Mouse (Mus musculus): ENCODE results near the gene Plscr2. TPM values are rescaled to one million over a fixed set of nuclear protein-coding genes. Genes with fewer than 3 reads are reported as not detected.

Gene Plscr2
- total and polyA plus RNA-seq, 3 experiments = 0.11 to 0.19 TPM; not detected in 1

DNA sequence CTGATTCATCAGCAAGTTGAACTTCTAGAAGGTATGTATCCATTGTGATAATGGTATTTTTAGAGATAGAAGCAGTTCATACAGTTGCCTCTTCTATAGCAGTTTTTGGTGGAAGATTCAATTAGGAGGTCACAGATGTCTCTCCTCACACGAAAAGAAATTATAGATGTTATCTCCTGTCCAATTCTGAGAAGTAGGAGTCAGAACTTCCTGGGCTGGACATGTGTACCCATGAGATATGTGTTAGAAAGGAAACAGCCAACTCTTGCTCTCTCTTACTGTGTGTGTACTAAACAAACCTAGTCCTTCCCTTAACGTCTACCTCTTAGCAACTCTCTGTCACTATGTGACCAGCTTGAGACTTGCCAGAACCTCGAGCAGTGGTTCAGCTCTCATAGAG, 14.3 kb downstream of the Plscr2 start:
- peak overlapping the region; percentile 33 for H3K27ac ChIP-seq (ENCODE audit: control insufficient read depth, low read depth, low read length)
- no peaks in the 10 kb centered on the region for H3K9me3 ChIP-seq (replicated peaks; ENCODE audit: insufficient read depth, low read length)
- no peak overlapping the region for H3K9ac ChIP-seq (ENCODE audit: control insufficient read depth, low read depth, low read length, poor library complexity, severe bottlenecking)
- no peaks in the 10 kb centered on the region for H3K27me3 ChIP-seq (ENCODE audit: control insufficient read depth in 1 of 2, insufficient read depth in 2 of 2, low read length in 2 of 2)
- peak; percentile 85 for DNase-seq (ENCODE audit: low read depth, low spot score)
- H3K4me3 ChIP-seq (ENCODE audit: control insufficient read depth in 1 of 2, insufficient read depth in 1 of 2, low read depth in 2 of 2, low read length in 2 of 2) = no peak overlapping the region
- peaks cover 0 to 33% of the 10 kb centered on the region in 2 experiments; a peak in 2 of 4 replicates for H3K36me3 ChIP-seq (ENCODE audit: control insufficient read depth in 1 of 2, insufficient read depth in 2 of 2, low read length in 2 of 2)
- H3K79me2 ChIP-seq (ENCODE audit: control insufficient read depth, insufficient read depth, low read length, poor library complexity) = no peaks in the 10 kb centered on the region
- H3K4me1 ChIP-seq (ENCODE audit: control insufficient read depth in 1 of 2, insufficient read depth in 2 of 2, low read length in 2 of 2) = peaks cover 27 to 31% of the 10 kb centered on the region in 2 experiments
- TF ChIP-seq GATA1 (IDR thresholded peaks at IDR 0.05; ENCODE audit: low read depth, low read length) (peak; percentile 94), TBP (IDR thresholded peaks at IDR 0.05; ENCODE audit: low read depth, low read length) (no peak), ETS1 (IDR thresholded peaks at IDR 0.05; ENCODE audit: low read depth, low read length) (peak; percentile 88), CHD2 (IDR thresholded peaks at IDR 0.05; ENCODE audit: low read length) (no peak), MEF2A (IDR thresholded peaks at IDR 0.05; ENCODE audit: extremely low read depth, insufficient replicate concordance, low read depth, low read length, poor library complexity, severe bottlenecking) (no peak), ELF1 (IDR thresholded peaks at IDR 0.05; ENCODE audit: low read depth, low read length) (no peak), JUND (IDR thresholded peaks at IDR 0.05; ENCODE audit: low read depth, low read length) (peak; percentile 55; the same call in 1 of the 2 replicates), RCOR1 (IDR thresholded peaks at IDR 0.05; ENCODE audit: low read depth, low read length) (peak; percentile 56; the same call in 1 of the 2 replicates), NELFE (IDR thresholded peaks at IDR 0.05; ENCODE audit: low read depth, low read length) (no peak), SIN3A (IDR thresholded peaks at IDR 0.05; ENCODE audit: low read length) (peak; percentile 48; the same call in 1 of the 2 replicates), ZMIZ1 (IDR thresholded peaks at IDR 0.05; ENCODE audit: low read depth, low read length) (no peak), GABPA (IDR thresholded peaks at IDR 0.05; ENCODE audit: low read depth, low read length) (no peak), EP300 (IDR thresholded peaks at IDR 0.05; ENCODE audit: low read depth in 1 of 2, low read length in 2 of 2) (peak; percentile 96), HCFC1 (IDR thresholded peaks at IDR 0.05; ENCODE audit: low read depth, low read length) (no peak), MYB (IDR thresholded peaks at IDR 0.05; ENCODE audit: low read depth, low read length) (peak; percentile 66; the same call in 1 of the 2 replicates), CTCF (IDR thresholded peaks at IDR 0.05 in 2 of 3, conservative IDR thresholded peaks at IDR 0.05 in 1 of 3; ENCODE audit: control insufficient read depth in 1 of 3, insufficient read depth in 1 of 3, low read depth in 2 of 3, low read length in 3 of 3, poor library complexity in 1 of 3, severe bottlenecking in 1 of 3) (no peak), BHLHE40 (IDR thresholded peaks at IDR 0.05; ENCODE audit: borderline replicate concordance, low read depth, low read length) (no peak), MAFK (IDR thresholded peaks at IDR 0.05; ENCODE audit: borderline replicate concordance, low read depth, low read length) (no peak), CHD1 (IDR thresholded peaks at IDR 0.05; ENCODE audit: low read depth, low read length) (no peak), TCF12 (IDR thresholded peaks at IDR 0.05; ENCODE audit: low read depth, low read length) (peak; percentile 93), TAL1 (IDR thresholded peaks at IDR 0.05; ENCODE audit: low read length) (peak; percentile 91), POLR2AphosphoS5 (IDR thresholded peaks at IDR 0.05; ENCODE audit: borderline replicate concordance, low read depth, low read length) (no peak)

All from MEL (cell line).